Mouse (Mus musculus) myocyte (in vitro differentiated cells): ENCODE data around the gene Mrpl54.

Source experiments
- E2F4 ChIP-seq: IDR thresholded peaks from one replicate; pipeline ENCODE4 v1.6.1; 2011; ENCODE audit warnings: mild to moderate bottlenecking, control low read depth, moderate library complexity; ENCODE audit not compliant: insufficient read depth
- MAX ChIP-seq: IDR thresholded peaks from one replicate; pipeline ENCODE4 v1.6.1; 2011; ENCODE audit warnings: low read depth, mild to moderate bottlenecking, control low read depth
- MYOD1 ChIP-seq, 3 experiments: IDR thresholded peaks; one replicate each; pipeline ENCODE4 v1.6.1; 2011; ENCODE audit warnings: control low read depth in 2 of 3, low read depth in 2 of 3, mild to moderate bottlenecking in 2 of 3, moderate library complexity in 1 of 3; ENCODE audit not compliant: insufficient read length in 2 of 3, control insufficient read depth in 1 of 3
- MYOG ChIP-seq, 3 experiments: IDR thresholded peaks; one replicate each; pipeline ENCODE4 v1.6.1; 2011; ENCODE audit warnings: control low read depth in 2 of 3, low read depth in 2 of 3, mild to moderate bottlenecking in 2 of 3; ENCODE audit not compliant: insufficient read length in 2 of 3, control insufficient read depth in 1 of 3, insufficient read depth in 1 of 3
- POLR2A ChIP-seq: IDR thresholded peaks from one replicate; pipeline ENCODE4 v1.6.1; 2011; ENCODE audit warnings: low read depth, mild to moderate bottlenecking, control low read depth, moderate library complexity; ENCODE audit not compliant: insufficient read length
- REST ChIP-seq: IDR thresholded peaks from one replicate; pipeline ENCODE4 v1.6.1; 2011; ENCODE audit warnings: mild to moderate bottlenecking, control low read depth, moderate library complexity; ENCODE audit not compliant: insufficient read depth, insufficient read length

DNA sequence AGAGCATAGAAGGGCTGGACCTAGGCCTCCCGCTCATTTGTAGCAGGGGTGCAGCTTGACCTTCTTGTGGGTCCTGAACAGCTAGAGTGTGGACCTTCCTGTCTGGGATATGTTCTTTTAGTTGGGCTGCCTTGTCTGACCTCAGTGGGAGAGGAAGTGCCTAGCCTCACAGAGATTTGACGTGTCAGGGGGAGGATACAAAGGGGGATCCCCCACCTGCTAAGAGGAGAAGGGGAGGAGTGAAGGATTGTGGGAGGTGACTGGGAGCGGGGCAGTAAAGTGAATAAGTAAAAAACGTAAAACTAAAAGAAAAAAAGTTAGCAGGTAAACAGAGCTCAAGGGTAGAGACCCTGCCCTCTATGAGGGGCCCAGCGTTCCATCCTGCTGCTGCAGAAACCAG is 42.8 kb upstream of the Mrpl54 start:
- TF ChIP-seq E2F4 (no peak), MYOG (IDR thresholded peaks at IDR 0.05; ENCODE audit: control insufficient read depth in 1 of 3, insufficient read depth in 1 of 3, insufficient read length in 2 of 3, low read depth in 2 of 3) (no peak), POLR2A (no peak), MAX (no peak), REST (no peak), MYOD1 (IDR thresholded peaks at IDR 0.05; ENCODE audit: control insufficient read depth in 1 of 3, insufficient read length in 2 of 3, low read depth in 2 of 3) (no peak)
